Mouse (Mus musculus) embryonic facial prominence, embryonic 15.5 days (tissue): Measurements from ENCODE around the gene Crim1. TPM values are rescaled to one million over a fixed set of nuclear protein-coding genes. Genes with fewer than 3 reads are reported as not detected.

Experiments used
- ATAC-seq: fragments of 200-750 bp; cut with Nextera tagmentation; 2 replicates; pipeline ENCODE4 v1.8.0; 2017; ENCODE audit warnings: low read depth, moderate TSS enrichment; ENCODE audit not compliant: insufficient number of reproducible peaks, low FRiP score, low TSS enrichment
- H3K27ac ChIP-seq: fragments of 300-500 bp; sonication (generic); replicated peaks from 2 replicates; pipeline ENCODE4 v1.5.1; 2015; ENCODE audit warnings: mild to moderate bottlenecking, inconsistent platforms
- H3K27me3 ChIP-seq: fragments of 300-500 bp; sonication (generic); 2 replicates; pipeline ENCODE4 v1.6.1; 2015; ENCODE audit warnings: inconsistent platforms
- H3K36me3 ChIP-seq: fragments of 300-500 bp; sonication (generic); 2 replicates; pipeline ENCODE4 v1.6.1; 2015; ENCODE audit warnings: mild to moderate bottlenecking, inconsistent platforms
- H3K4me1 ChIP-seq: fragments of 300-500 bp; sonication (generic); 2 replicates; pipeline ENCODE4 v1.6.1; 2015; ENCODE audit warnings: inconsistent platforms
- H3K4me2 ChIP-seq: fragments of 300-500 bp; sonication (generic); replicated peaks from 2 replicates; pipeline ENCODE4 v1.6.1; 2015; ENCODE audit warnings: mild to moderate bottlenecking, inconsistent platforms
- H3K4me3 ChIP-seq: fragments of 300-500 bp; sonication (generic); replicated peaks from 2 replicates; pipeline ENCODE4 v1.5.1; 2015; ENCODE audit warnings: mild to moderate bottlenecking, inconsistent platforms
- H3K9ac ChIP-seq: fragments of 300-500 bp; sonication (generic); 2 replicates; pipeline ENCODE4 v1.6.1; 2015; ENCODE audit warnings: inconsistent platforms
- H3K9me3 ChIP-seq: fragments of 300-500 bp; sonication (generic); replicated peaks from 2 replicates; pipeline ENCODE4 v1.6.1; 2016; ENCODE audit warnings: inconsistent platforms
- WGBS: fragments of 180-500 bp; shearing (Covaris S2); methylation state at CpG from one replicate; pipeline ENCODE4 v1.1.7; 2015; 5-methylcytosine and 5-hydroxymethylcytosine counted together
- polyA plus RNA-seq: library from polyadenylated mRNA; unstranded; fragments of >200 nt; fragmentation: Nextera tagmentation; extraction: Ambion mirVana; gene quantifications from 2 replicates; pipeline ENCODE4 v1.2.1, GENCODE M21; 2015

Crim1 gene
- polyA plus RNA-seq, 1 experiment from 2014 or later = 7.2 TPM

DNA sequence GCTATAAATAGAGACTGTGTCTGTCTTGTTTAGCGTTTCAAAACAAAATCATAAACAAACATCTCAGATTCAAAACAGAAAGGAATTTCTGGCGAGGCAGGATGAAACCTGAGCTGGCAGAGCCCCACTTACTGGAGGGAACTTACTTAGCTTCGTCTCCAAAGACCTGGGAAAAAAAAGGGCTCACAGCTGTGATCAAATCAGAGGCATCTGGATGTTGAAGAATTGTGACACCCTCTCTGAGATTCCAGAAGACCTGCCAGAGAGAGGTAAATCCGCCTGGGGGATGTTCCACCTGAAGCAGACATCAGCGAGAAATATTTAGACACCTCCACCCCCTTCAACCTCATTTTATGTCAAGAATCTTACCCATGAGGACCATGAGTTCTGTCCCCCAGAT lies 11.8 kb downstream of the Crim1 start:
- Histone ChIP-seq H3K27ac (no peak overlapping the region), H3K9ac (no peak overlapping the region), H3K4me1 (peaks cover 36% of the 10 kb centered on the region), H3K36me3 (no peaks in the 10 kb centered on the region), H3K9me3 (no peaks in the 10 kb centered on the region), H3K4me3 (no peak overlapping the region), H3K4me2 (no peak overlapping the region), H3K27me3 (no peaks in the 10 kb centered on the region)
- no peak for ATAC-seq
- 24% methylated on average over 5 of the region's 5 CpGs for WGBS

DNA sequence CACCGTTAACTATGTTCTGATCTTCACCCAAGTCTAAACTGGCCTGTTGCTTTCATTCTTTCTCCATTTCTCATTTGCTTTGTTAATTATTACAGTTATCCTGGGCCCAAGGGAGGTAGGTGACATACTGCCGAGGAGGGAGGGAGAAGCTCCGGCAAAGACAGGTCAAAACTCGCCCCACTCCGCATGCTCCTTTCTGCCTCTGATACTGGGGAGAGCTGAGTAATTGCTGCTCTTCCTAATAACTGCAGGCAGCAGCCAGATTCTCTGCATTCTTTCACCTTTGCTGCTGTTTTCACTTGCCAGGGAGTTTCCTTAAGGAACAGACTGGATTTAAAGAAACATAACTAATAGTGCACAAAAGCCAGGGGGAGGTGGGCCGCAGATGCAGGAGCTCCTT lies 13.1 kb downstream of the Crim1 start:
- no peak overlapping the region for H3K4me2 ChIP-seq
- no peak for ATAC-seq

DNA sequence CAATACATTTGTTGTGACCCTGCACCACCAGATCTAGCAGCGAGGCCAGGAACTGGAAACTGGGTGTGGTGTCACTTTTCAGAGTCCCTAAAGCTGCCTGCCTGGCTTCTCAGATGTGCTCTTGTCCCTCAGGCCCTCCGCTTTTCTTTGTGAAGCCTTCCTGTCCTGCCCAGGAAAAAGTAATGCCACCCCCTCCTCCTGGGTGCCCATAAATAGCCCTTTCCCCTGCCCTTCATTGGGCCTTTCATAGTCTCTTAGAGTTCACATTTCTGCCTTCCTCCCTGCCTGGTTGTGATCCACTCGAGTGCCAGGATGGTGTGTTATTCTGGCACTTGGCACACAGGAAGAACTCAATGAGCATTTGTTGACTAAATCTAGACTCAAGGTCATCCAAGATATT lies 16.5 kb downstream of the Crim1 start:
- H3K4me2 ChIP-seq = no peak overlapping the region
- H3K9ac ChIP-seq = no peak overlapping the region
- H3K36me3 ChIP-seq = no peaks in the 10 kb centered on the region
- 40% methylated on average over 3 of the region's 3 CpGs for WGBS
- H3K4me3 ChIP-seq = no peak overlapping the region
- peaks cover 40% of the 10 kb centered on the region for H3K4me1 ChIP-seq
- H3K27ac ChIP-seq = no peak overlapping the region
- no peaks in the 10 kb centered on the region for H3K9me3 ChIP-seq
- no peaks in the 10 kb centered on the region for H3K27me3 ChIP-seq
- ATAC-seq = no peak

More for the DNA sequence above, 13.1 kb downstream of the Crim1 start:
- Histone ChIP-seq H3K9ac (no peak overlapping the region), H3K4me3 (no peak overlapping the region), H3K27ac (0 out of 2 replicates have a peak overlapping the region, but pooled peaks have one; percentile 8), H3K4me1 (peaks cover 33% of the 10 kb centered on the region), H3K9me3 (no peaks in the 10 kb centered on the region), H3K36me3 (no peaks in the 10 kb centered on the region), H3K27me3 (no peaks in the 10 kb centered on the region)
- WGBS = 48% methylated on average over 6 of the region's 6 CpGs

DNA sequence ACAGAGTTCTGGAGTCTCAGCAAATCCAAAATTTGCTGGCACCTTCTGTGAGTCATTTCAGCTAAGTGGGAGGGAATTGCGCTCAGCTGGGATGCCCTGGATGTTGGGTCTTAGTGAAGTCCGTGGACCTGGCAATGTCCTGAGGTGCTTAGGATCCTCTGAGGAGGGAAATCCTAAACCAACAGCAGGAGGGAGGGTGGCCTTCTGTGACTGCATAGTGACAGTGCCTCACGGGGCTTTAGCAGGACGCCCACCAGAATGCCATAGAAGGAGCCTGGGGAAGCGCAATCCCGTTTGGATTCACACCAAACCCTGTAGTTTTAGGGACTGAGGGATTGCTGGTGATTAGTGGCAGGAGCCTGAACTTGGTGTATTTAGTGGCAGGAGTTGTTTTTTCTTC lies 17.4 kb downstream of the Crim1 start:
- Histone ChIP-seq H3K4me3 (no peak overlapping the region), H3K27me3 (no peaks in the 10 kb centered on the region), H3K4me2 (no peak overlapping the region), H3K9me3 (no peaks in the 10 kb centered on the region), H3K36me3 (no peaks in the 10 kb centered on the region), H3K9ac (no peak overlapping the region), H3K27ac (no peak overlapping the region), H3K4me1 (peaks cover 43% of the 10 kb centered on the region)
- no peak for ATAC-seq
- 55% methylated on average over 6 of the region's 6 CpGs for WGBS

DNA sequence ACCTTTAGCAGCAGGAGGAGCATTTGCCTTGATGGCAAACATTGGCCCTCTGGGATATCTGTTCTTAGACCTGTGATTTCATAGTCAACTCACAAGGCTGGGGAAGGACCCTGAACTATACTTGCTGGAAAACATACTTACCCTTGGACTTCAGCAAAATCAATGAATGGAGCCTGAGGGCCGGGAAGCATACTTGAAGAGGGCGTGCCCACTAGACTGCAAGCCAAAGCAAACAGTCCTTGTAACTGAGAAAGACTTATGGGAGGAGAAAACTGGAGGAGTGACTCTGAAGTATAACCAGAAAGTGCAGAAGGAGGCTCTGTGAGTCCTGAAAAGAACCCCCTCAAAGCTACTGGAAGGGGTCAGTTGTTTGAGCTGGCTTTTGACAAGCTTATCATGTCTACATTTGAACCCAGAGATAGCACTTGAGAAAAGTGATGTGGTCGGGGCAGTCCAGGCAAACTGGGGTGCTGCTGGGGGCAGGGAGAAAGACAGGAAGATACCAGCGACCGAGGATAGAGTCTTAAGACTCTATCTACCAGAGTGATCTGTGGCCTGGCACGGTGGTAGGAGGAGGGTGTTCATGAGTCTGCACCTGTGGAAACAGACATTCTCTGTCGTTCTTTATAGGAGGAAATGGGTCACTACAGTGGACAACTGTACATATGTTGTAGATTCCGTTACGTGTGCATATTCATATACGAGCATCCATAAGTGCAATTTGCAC lies 18.6 kb downstream of the Crim1 start:
- Histone ChIP-seq H3K27me3 (no peaks in the 10 kb centered on the region), H3K4me2 (no peak overlapping the region), H3K36me3 (no peaks in the 10 kb centered on the region), H3K4me1 (peaks cover 40% of the 10 kb centered on the region), H3K27ac (no peak overlapping the region), H3K4me3 (no peak overlapping the region), H3K9ac (no peak overlapping the region), H3K9me3 (no peaks in the 10 kb centered on the region)
- ATAC-seq = no peak
- 86% methylated on average over 10 of the region's 10 CpGs for WGBS

DNA sequence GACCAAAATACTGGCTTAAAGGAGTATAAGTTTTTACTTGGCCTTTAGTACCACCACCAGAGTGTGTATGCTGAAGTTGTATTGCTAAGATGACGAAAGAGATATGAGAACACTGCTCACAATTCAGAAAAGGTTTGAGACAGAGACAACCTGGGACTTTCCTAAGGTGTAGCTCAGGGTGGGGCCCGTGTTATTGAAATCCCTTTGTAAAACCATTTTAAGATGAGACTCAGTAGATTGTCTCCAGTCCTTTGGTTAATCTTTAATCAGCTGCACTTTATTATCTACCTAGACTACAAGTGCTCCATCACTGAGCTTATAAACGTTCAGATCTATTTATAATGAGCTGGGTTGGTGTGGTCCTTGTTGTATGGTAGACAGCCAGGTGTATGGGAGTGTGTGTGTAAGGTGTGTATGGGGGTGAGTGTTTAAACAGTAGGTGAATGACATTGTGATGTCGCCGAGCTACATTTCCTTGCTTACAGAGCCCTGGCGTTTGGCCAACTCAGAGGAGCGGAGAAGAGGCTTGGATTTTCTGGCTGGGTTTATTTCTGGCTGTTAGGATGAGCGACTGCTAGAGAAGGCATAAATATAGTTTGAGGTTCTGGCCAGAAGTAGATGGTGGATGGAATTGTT lies 21.1 kb downstream of the Crim1 start:
- H3K4me1 ChIP-seq = peaks cover 47% of the 10 kb centered on the region

DNA sequence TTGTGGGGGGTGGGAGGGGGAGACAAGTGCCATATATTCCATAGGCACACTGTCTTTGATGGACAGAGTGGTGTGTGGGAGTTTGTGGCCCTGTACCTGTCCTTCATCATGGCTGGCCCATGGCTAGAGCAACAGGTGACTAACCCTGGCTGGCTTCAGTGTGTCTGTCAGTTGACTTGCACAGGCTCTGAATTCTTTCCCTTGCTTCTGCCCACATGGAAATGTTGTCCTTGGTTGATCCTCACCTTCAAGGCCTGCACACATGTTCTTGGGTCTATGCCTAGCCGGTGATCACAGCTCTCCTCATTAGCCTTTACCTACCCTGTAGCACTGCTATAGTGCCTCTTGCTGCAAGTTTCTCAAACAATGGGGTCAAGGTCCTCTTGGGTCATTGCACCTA lies 21.8 kb downstream of the Crim1 start:
- no peak overlapping the region for H3K4me3 ChIP-seq
- no peak overlapping the region for H3K27ac ChIP-seq
- H3K9me3 ChIP-seq = no peaks in the 10 kb centered on the region
- H3K36me3 ChIP-seq = no peaks in the 10 kb centered on the region
- no peak overlapping the region for H3K4me2 ChIP-seq
- ATAC-seq = no peak
- 86% methylated on average over 1 of the region's 1 CpGs for WGBS
- no peaks in the 10 kb centered on the region for H3K27me3 ChIP-seq
- H3K9ac ChIP-seq = no peak overlapping the region
- H3K4me1 ChIP-seq = peaks cover 41% of the 10 kb centered on the region

More for the DNA sequence above, 21.1 kb downstream of the Crim1 start:
- ATAC-seq = no peak
- Histone ChIP-seq H3K4me2 (no peak overlapping the region), H3K27me3 (no peaks in the 10 kb centered on the region), H3K9ac (no peak overlapping the region), H3K4me3 (no peak overlapping the region), H3K9me3 (no peaks in the 10 kb centered on the region), H3K27ac (no peak overlapping the region), H3K36me3 (no peaks in the 10 kb centered on the region)
- WGBS = 47% methylated on average over 8 of the region's 8 CpGs

DNA sequence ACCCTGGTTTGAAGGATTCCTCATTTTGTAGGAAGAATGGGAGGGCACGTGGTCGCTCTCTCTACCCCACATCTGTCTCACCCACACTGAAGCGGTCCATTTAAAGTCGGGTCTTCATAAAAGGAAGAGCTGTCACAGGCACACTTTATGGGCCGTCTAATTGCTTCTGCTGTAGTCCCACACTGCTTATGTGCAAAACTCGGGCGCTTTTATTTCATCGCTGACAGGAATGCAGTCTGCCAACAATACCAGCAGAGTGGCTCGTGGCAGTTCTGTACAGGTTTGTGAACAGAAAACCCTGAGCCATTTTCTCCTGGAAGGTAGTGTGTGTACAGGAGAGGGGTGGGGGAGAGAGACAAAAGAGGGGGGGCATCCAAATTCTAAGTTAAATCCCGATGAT lies 23.9 kb downstream of the Crim1 start:
- H3K9me3 ChIP-seq = no peaks in the 10 kb centered on the region
- ATAC-seq = no peak
- H3K4me3 ChIP-seq = no peak overlapping the region
- H3K27me3 ChIP-seq = no peaks in the 10 kb centered on the region
- no peak overlapping the region for H3K4me2 ChIP-seq
- H3K4me1 ChIP-seq = peaks cover 33% of the 10 kb centered on the region
- no peaks in the 10 kb centered on the region for H3K36me3 ChIP-seq
- no peak overlapping the region for H3K9ac ChIP-seq
- no peak overlapping the region for H3K27ac ChIP-seq
- WGBS = 51% methylated on average over 10 of the region's 10 CpGs

DNA sequence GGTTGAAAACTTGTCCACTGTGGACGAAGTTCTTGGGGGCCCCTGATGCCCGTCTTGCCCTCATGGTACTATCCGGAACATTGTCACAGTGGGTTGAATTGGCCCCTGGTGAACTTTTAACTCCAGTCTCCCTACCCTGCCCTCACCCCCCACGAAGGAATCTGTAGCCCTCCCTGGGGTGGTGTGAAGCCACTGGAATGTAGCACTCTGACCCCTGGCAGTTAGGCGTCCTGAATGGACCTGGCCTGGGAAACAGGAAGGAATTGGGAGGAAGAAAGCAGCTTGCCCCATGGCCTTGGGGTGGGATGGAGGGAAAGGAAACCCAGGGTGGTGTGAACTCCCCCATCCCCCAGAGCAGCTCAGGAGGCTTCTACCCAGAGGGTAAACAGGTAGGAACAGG lies 25.5 kb downstream of the Crim1 start:
- WGBS = 70% methylated on average over 5 of the region's 5 CpGs
- no peak overlapping the region for H3K27ac ChIP-seq
- no peak for ATAC-seq
- no peaks in the 10 kb centered on the region for H3K27me3 ChIP-seq
- H3K4me1 ChIP-seq = peaks cover 33% of the 10 kb centered on the region
- no peaks in the 10 kb centered on the region for H3K9me3 ChIP-seq
- no peak overlapping the region for H3K4me3 ChIP-seq
- H3K36me3 ChIP-seq = no peaks in the 10 kb centered on the region
- no peak overlapping the region for H3K4me2 ChIP-seq
- no peak overlapping the region for H3K9ac ChIP-seq

DNA sequence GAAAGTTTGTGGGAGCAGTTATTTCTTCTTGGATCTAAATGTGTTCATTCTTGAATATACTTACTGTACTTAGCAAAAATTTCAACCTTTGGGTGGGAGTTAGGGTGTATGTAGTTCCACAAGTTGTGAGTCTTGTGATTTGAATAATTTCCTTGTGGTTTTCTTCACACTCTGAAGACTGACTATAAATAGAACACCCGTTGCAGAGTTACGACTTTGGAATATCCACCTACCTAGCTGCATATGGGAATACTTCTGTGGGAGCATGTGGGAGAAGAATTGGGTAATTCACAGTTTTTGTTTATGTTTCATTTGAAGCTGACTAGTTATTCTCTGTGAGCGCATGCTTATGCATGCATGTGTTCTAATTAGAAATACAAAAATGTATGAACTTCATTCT lies 27.2 kb downstream of the Crim1 start:
- Histone ChIP-seq H3K9me3 (no peaks in the 10 kb centered on the region), H3K4me3 (no peak overlapping the region), H3K4me1 (peaks cover 23% of the 10 kb centered on the region), H3K9ac (no peak overlapping the region), H3K4me2 (no peak overlapping the region), H3K27me3 (no peaks in the 10 kb centered on the region), H3K27ac (no peak overlapping the region), H3K36me3 (no peaks in the 10 kb centered on the region)
- 51% methylated on average over 3 of the region's 3 CpGs for WGBS
- no peak for ATAC-seq

DNA sequence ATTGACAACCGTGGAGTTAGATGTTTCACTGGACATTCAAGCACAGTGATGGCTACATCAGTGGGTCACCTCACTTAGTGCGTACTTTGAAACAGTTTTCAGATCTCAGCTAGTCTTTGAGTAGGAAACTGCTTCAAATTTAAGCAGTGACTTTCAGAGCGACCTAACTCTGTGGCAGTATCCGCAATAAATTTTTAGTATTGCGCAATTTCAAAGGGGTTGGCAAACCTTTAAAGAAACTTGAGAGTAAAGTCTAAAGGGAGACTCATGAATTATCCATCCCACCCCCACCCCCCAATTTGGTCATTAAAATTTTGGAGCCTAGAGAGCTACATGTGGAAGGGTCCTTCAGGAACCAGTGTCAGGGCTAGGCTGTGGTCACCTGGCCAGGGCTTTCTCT lies 31.5 kb downstream of the Crim1 start:
- no peaks in the 10 kb centered on the region for H3K27me3 ChIP-seq
- 94% methylated on average over 5 of the region's 5 CpGs for WGBS
- ATAC-seq = no peak
- no peak overlapping the region for H3K4me2 ChIP-seq
- H3K4me1 ChIP-seq = peaks cover 4% of the 10 kb centered on the region; the same call in 1 of the 2 replicates
- no peaks in the 10 kb centered on the region for H3K36me3 ChIP-seq
- H3K27ac ChIP-seq = no peak overlapping the region
- H3K4me3 ChIP-seq = no peak overlapping the region
- H3K9ac ChIP-seq = no peak overlapping the region
- no peaks in the 10 kb centered on the region for H3K9me3 ChIP-seq

DNA sequence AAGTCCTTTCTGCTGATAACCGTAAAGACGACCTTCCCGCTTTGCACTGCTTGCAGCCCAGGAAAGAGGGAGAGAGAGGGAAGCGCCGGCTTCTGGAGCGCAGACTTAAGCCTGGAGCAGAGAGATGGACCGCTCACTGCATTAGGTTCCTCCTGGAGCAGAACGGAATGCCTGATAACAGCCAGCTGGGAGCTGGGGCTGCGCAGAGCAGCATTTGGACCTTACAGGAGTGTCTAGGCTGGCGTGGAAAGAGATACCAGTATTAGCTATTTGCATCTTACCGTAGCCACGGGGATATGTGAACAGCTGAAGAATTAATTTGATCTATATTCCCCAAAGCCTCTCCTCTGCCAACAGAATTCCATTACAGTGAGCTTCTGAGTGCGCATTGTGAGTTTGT lies 32.7 kb downstream of the Crim1 start:
- 69% methylated on average over 13 of the region's 13 CpGs for WGBS
- no peak overlapping the region for H3K4me2 ChIP-seq
- no peaks in the 10 kb centered on the region for H3K9me3 ChIP-seq
- no peaks in the 10 kb centered on the region for H3K27me3 ChIP-seq
- no peak overlapping the region for H3K27ac ChIP-seq
- no peak overlapping the region for H3K4me3 ChIP-seq
- no peaks in the 10 kb centered on the region for H3K36me3 ChIP-seq
- peaks cover 4% of the 10 kb centered on the region; the same call in 1 of the 2 replicates for H3K4me1 ChIP-seq
- H3K9ac ChIP-seq = no peak overlapping the region
- no peak for ATAC-seq
